Mouse (Mus musculus): ENCODE measurements around the gene Vmn1r71. TPM values are rescaled to one million over a fixed set of nuclear protein-coding genes. Genes with fewer than 3 reads are reported as not detected.
"Not testable (repeated sequence)": the region's sequence is repeated elsewhere in the genome, so short reads cannot be mapped to it uniquely, and the experiment has no call there.

Gene Vmn1r71
- not detected in 2 replicates for polyA plus RNA-seq (2015; fragmentation: Nextera tagmentation; extraction: Ambion mirVana)

GRCm38 (mm10) chr7:10754264-10754663 lies at the start of gene Vmn1r71:
TSS of gene Vmn1r71 (minus strand) at chr7:10754364.
- H3K36me3 ChIP-seq (ENCODE audit: control insufficient read depth, insufficient read depth): no peaks in the 10 kb centered on the region
- H3K4me1 ChIP-seq (replicated peaks; ENCODE audit: control insufficient read depth, insufficient read depth, low read length): no peaks in the 10 kb centered on the region
- H3K9me3 ChIP-seq (ENCODE audit: control insufficient read depth, low read length): 0 out of 2 replicates have a peak, but pooled peaks cover 4% of the 10 kb centered on the region
- no peaks in the 10 kb centered on the region for H3K27me3 ChIP-seq (replicated peaks; ENCODE audit: control insufficient read depth, insufficient read depth, low read length)
- no peak within 1 kb of the TSS for H3K4me2 ChIP-seq (ENCODE audit: low read length)
- ATAC-seq: no peak
- no peak within 1 kb of the TSS for H3K27ac ChIP-seq (ENCODE audit: low read length)
- no peak within 1 kb of the TSS for H3K9ac ChIP-seq (replicated peaks; ENCODE audit: low read depth, low read length)
- no peak within 1 kb of the TSS for H3K4me3 ChIP-seq (replicated peaks; ENCODE audit: low read length)

GRCm38 (mm10) chr7:10757551-10757950 lies 3.4 kb upstream of the Vmn1r71 start:
- H3K4me3 ChIP-seq (replicated peaks; ENCODE audit: low read length); H3K4me2 ChIP-seq (ENCODE audit: low read length); H3K9ac ChIP-seq (replicated peaks; ENCODE audit: low read depth, low read length); H3K4me1 ChIP-seq (replicated peaks; ENCODE audit: control insufficient read depth, insufficient read depth, low read length); H3K36me3 ChIP-seq (ENCODE audit: control insufficient read depth, insufficient read depth); ATAC-seq; H3K27ac ChIP-seq (ENCODE audit: low read length); H3K27me3 ChIP-seq (replicated peaks; ENCODE audit: control insufficient read depth, insufficient read depth, low read length); H3K9me3 ChIP-seq (ENCODE audit: control insufficient read depth, low read length): not testable (repeated sequence)

Other genes with a start within 250 kb of the Vmn1r71 start
- gene Vmn1r68, start 195.9 kb downstream of the Vmn1r71 start, polyA plus RNA-seq (2015; fragmentation: Nextera tagmentation; extraction: Ambion mirVana): not detected in 2 replicates
- not detected in 2 replicates for gene Vmn1r69, start 140.7 kb downstream of the Vmn1r71 start, polyA plus RNA-seq (2015; fragmentation: Nextera tagmentation; extraction: Ambion mirVana)
- not detected in 2 replicates for gene Vmn1r70, start 122.8 kb downstream of the Vmn1r71 start, polyA plus RNA-seq (2015; fragmentation: Nextera tagmentation; extraction: Ambion mirVana)
- gene Nlrp4b, start 66.6 kb downstream of the Vmn1r71 start, polyA plus RNA-seq (2015; fragmentation: Nextera tagmentation; extraction: Ambion mirVana): not detected in 2 replicates
- not detected in 2 replicates for gene Zscan4b, start 150.7 kb upstream of the Vmn1r71 start, polyA plus RNA-seq (2015; fragmentation: Nextera tagmentation; extraction: Ambion mirVana)